Mouse (Mus musculus): ENCODE data around the gene Olfr374. TPM values are rescaled to one million over a fixed set of nuclear protein-coding genes. Genes with fewer than 3 reads are reported as not detected.

Gene Olfr374
- polyA plus RNA-seq, 1 experiment = 0.01 TPM

GRCm38 (mm10) chr8:72147266-72147665 is 40.4 kb downstream of the Olfr374 start:
- Histone ChIP-seq H3K79me3 (ENCODE audit: low read depth) (peaks cover 6% of the 10 kb centered on the region), H3ac (ENCODE audit: control insufficient read depth, insufficient read length, low read depth) (no peak overlapping the region), H3K36me3 (ENCODE audit: control insufficient read depth, insufficient read depth) (peaks cover 95% of the 10 kb centered on the region), H3K4me3 (ENCODE audit: insufficient read depth, poor library complexity, severe bottlenecking) (no peak overlapping the region), H3K79me2 (ENCODE audit: control insufficient read depth, insufficient read depth) (peaks cover 53% of the 10 kb centered on the region), H3K27me3 (ENCODE audit: control insufficient read depth, insufficient read depth, insufficient read length) (no peaks in the 10 kb centered on the region)
- no peak for TF ChIP-seq CEBPB (IDR thresholded peaks at IDR 0.05; ENCODE audit: low read depth)
- no peak for TF ChIP-seq FOSL1 (IDR thresholded peaks at IDR 0.05; ENCODE audit: insufficient read depth, low read length, poor library complexity, severe bottlenecking)
- no peak for TF ChIP-seq MAX (IDR thresholded peaks at IDR 0.05)
- TF ChIP-seq MYOD1 (IDR thresholded peaks at IDR 0.05; ENCODE audit: control insufficient read depth, insufficient read length, low read depth) = no peak
- no peak for TF ChIP-seq MYOG (IDR thresholded peaks at IDR 0.05; ENCODE audit: control insufficient read depth, extremely low read depth, insufficient read length)
- TF ChIP-seq CTCF (IDR thresholded peaks at IDR 0.05; ENCODE audit: control insufficient read depth, insufficient read depth, insufficient read length) = no peak
- TF ChIP-seq USF1 (IDR thresholded peaks at IDR 0.05; ENCODE audit: low read depth) = no peak

- peaks cover 95% of the 10 kb centered on the region for H3K36me3 ChIP-seq (ENCODE audit: control insufficient read depth, insufficient read depth)
- peaks cover 35% of the 10 kb centered on the region for H3K79me2 ChIP-seq (ENCODE audit: control insufficient read depth, insufficient read depth)
- H3K27me3 ChIP-seq (ENCODE audit: control insufficient read depth, insufficient read depth, insufficient read length) = no peaks in the 10 kb centered on the region
- TF ChIP-seq MYOG (IDR thresholded peaks at IDR 0.05; ENCODE audit: control insufficient read depth, extremely low read depth, insufficient read length) (no peak), FOSL1 (IDR thresholded peaks at IDR 0.05; ENCODE audit: insufficient read depth, low read length, poor library complexity, severe bottlenecking) (no peak), CEBPB (IDR thresholded peaks at IDR 0.05; ENCODE audit: low read depth) (no peak), MAX (IDR thresholded peaks at IDR 0.05) (no peak), MYOD1 (IDR thresholded peaks at IDR 0.05; ENCODE audit: control insufficient read depth, insufficient read length, low read depth) (no peak), CTCF (IDR thresholded peaks at IDR 0.05; ENCODE audit: control insufficient read depth, insufficient read depth, insufficient read length) (no peak), USF1 (IDR thresholded peaks at IDR 0.05; ENCODE audit: low read depth) (no peak)
- no peak overlapping the region for H3ac ChIP-seq (ENCODE audit: control insufficient read depth, insufficient read length, low read depth)
- H3K4me3 ChIP-seq (ENCODE audit: insufficient read depth, poor library complexity, severe bottlenecking) = no peak overlapping the region
- H3K79me3 ChIP-seq (ENCODE audit: low read depth) = peaks cover 2% of the 10 kb centered on the region
These were observed 42.2 kb downstream of the Olfr374 start for GRCm38 (mm10) chr8:72149056-72149455.

- TF ChIP-seq FOSL1 (IDR thresholded peaks at IDR 0.05; ENCODE audit: insufficient read depth, low read length, poor library complexity, severe bottlenecking) (no peak), CEBPB (IDR thresholded peaks at IDR 0.05; ENCODE audit: low read depth) (no peak), MYOD1 (IDR thresholded peaks at IDR 0.05; ENCODE audit: control insufficient read depth, insufficient read length, low read depth) (no peak), USF1 (IDR thresholded peaks at IDR 0.05; ENCODE audit: low read depth) (no peak), CTCF (IDR thresholded peaks at IDR 0.05; ENCODE audit: control insufficient read depth, insufficient read depth, insufficient read length) (no peak), MYOG (IDR thresholded peaks at IDR 0.05; ENCODE audit: control insufficient read depth, extremely low read depth, insufficient read length) (no peak), MAX (IDR thresholded peaks at IDR 0.05) (no peak)
- Histone ChIP-seq H3K36me3 (ENCODE audit: control insufficient read depth, insufficient read depth) (peaks cover 73% of the 10 kb centered on the region), H3K79me2 (ENCODE audit: control insufficient read depth, insufficient read depth) (peaks cover 15% of the 10 kb centered on the region), H3ac (ENCODE audit: control insufficient read depth, insufficient read length, low read depth) (no peak overlapping the region), H3K4me3 (ENCODE audit: insufficient read depth, poor library complexity, severe bottlenecking) (no peak overlapping the region), H3K79me3 (ENCODE audit: low read depth) (peaks cover 2% of the 10 kb centered on the region), H3K27me3 (ENCODE audit: control insufficient read depth, insufficient read depth, insufficient read length) (no peaks in the 10 kb centered on the region)
These were observed 44.7 kb downstream of the Olfr374 start for GRCm38 (mm10) chr8:72151418-72152078.

- no peak for TF ChIP-seq MAX (IDR thresholded peaks at IDR 0.05)
- TF ChIP-seq MYOG (IDR thresholded peaks at IDR 0.05; ENCODE audit: control insufficient read depth, extremely low read depth, insufficient read length) = no peak
- TF ChIP-seq FOSL1 (IDR thresholded peaks at IDR 0.05; ENCODE audit: insufficient read depth, low read length, poor library complexity, severe bottlenecking) = no peak
- no peak for TF ChIP-seq USF1 (IDR thresholded peaks at IDR 0.05; ENCODE audit: low read depth)
- TF ChIP-seq MYOD1 (IDR thresholded peaks at IDR 0.05; ENCODE audit: control insufficient read depth, insufficient read length, low read depth) = no peak
- no peak for TF ChIP-seq CEBPB (IDR thresholded peaks at IDR 0.05; ENCODE audit: low read depth)
- no peak for TF ChIP-seq CTCF (IDR thresholded peaks at IDR 0.05; ENCODE audit: control insufficient read depth, insufficient read depth, insufficient read length)
- no peaks in the 10 kb centered on the region for H3K79me2 ChIP-seq (ENCODE audit: control insufficient read depth, insufficient read depth)
- H3K27me3 ChIP-seq (ENCODE audit: control insufficient read depth, insufficient read depth, insufficient read length) = no peaks in the 10 kb centered on the region
- H3K79me3 ChIP-seq (ENCODE audit: low read depth) = no peaks in the 10 kb centered on the region
- no peak overlapping the region for H3K4me3 ChIP-seq (ENCODE audit: insufficient read depth, poor library complexity, severe bottlenecking)
- H3K36me3 ChIP-seq (ENCODE audit: control insufficient read depth, insufficient read depth) = peaks cover 55% of the 10 kb centered on the region
- no peak overlapping the region for H3ac ChIP-seq (ENCODE audit: control insufficient read depth, insufficient read length, low read depth)
These were observed 46.5 kb downstream of the Olfr374 start for GRCm38 (mm10) chr8:72153382-72153781.

- Histone ChIP-seq H3K4me3 (ENCODE audit: insufficient read depth, poor library complexity, severe bottlenecking) (no peak overlapping the region), H3K36me3 (ENCODE audit: control insufficient read depth, insufficient read depth) (peaks cover 13% of the 10 kb centered on the region), H3K79me2 (ENCODE audit: control insufficient read depth, insufficient read depth) (peaks cover 28% of the 10 kb centered on the region), H3K27me3 (ENCODE audit: control insufficient read depth, insufficient read depth, insufficient read length) (no peaks in the 10 kb centered on the region), H3ac (ENCODE audit: control insufficient read depth, insufficient read length, low read depth) (no peak overlapping the region), H3K79me3 (ENCODE audit: low read depth) (peaks cover 16% of the 10 kb centered on the region)
- TF ChIP-seq MAX (IDR thresholded peaks at IDR 0.05) (no peak), CTCF (IDR thresholded peaks at IDR 0.05; ENCODE audit: control insufficient read depth, insufficient read depth, insufficient read length) (no peak), MYOG (IDR thresholded peaks at IDR 0.05; ENCODE audit: control insufficient read depth, extremely low read depth, insufficient read length) (no peak), USF1 (IDR thresholded peaks at IDR 0.05; ENCODE audit: low read depth) (no peak), CEBPB (IDR thresholded peaks at IDR 0.05; ENCODE audit: low read depth) (no peak), MYOD1 (IDR thresholded peaks at IDR 0.05; ENCODE audit: control insufficient read depth, insufficient read length, low read depth) (no peak), FOSL1 (IDR thresholded peaks at IDR 0.05; ENCODE audit: insufficient read depth, low read length, poor library complexity, severe bottlenecking) (no peak)
These were observed 51.3 kb downstream of the Olfr374 start for GRCm38 (mm10) chr8:72158096-72158495.

Measured in C2C12 (cell line).